Mouse (Mus musculus): ENCODE measurements around the gene Gm10134.
"Not testable (repeated sequence)": the region's sequence is repeated elsewhere in the genome, so short reads cannot be mapped to it uniquely, and the experiment has no call there.

Gm10134 gene

GRCm38 (mm10) chr2:28504676-28505075 lies 1.2 kb upstream of the Gm10134 start:
- peak; percentile 12 to 53 for DNase-seq (ENCODE audit: low spot score in 2 of 2)

GRCm38 (mm10) chr2:28506291-28506690 lies 396 bp downstream of the Gm10134 start:
- DNase-seq (ENCODE audit: low spot score in 2 of 2): peak; percentile 10 to 30

GRCm38 (mm10) chr2:28511600-28511999 lies 5.7 kb downstream of the Gm10134 start:
- DNase-seq (ENCODE audit: low spot score in 2 of 2): not testable (repeated sequence)

- DNase-seq (ENCODE audit: low spot score in 2 of 2): peak in 1 of 2 experiments; percentile 55
Observed at GRCm38 (mm10) chr2:28512798-28513401, 7.0 kb downstream of the Gm10134 start, which contains the start of gene Ralgds. Gene Ralgds, plus strand, starts transcription at chr2:28513125.

- DNase-seq (ENCODE audit: low spot score in 2 of 2): no peak
Observed at GRCm38 (mm10) chr2:28513431-28514370, 7.8 kb downstream of the Gm10134 start.

GRCm38 (mm10) chr2:28514489-28514888 lies 8.6 kb downstream of the Gm10134 start:
- DNase-seq (ENCODE audit: low spot score in 2 of 2): peak; percentile 70 to 90

GRCm38 (mm10) chr2:28517206-28517909 lies 11.5 kb downstream of the Gm10134 start:
- peak; percentile 60 to 85 for DNase-seq (ENCODE audit: low spot score in 2 of 2)

GRCm38 (mm10) chr2:28518231-28518630 lies 12.3 kb downstream of the Gm10134 start:
- DNase-seq (ENCODE audit: low spot score in 2 of 2): no peak

GRCm38 (mm10) chr2:28520581-28520980 lies 14.7 kb downstream of the Gm10134 start:
- DNase-seq (ENCODE audit: low spot score in 2 of 2): no peak

- DNase-seq (ENCODE audit: low spot score in 2 of 2): no peak
Observed at GRCm38 (mm10) chr2:28521571-28522151, 15.8 kb downstream of the Gm10134 start.

GRCm38 (mm10) chr2:28522166-28522565 lies 16.3 kb downstream of the Gm10134 start:
- no peak for DNase-seq (ENCODE audit: low spot score in 2 of 2)

GRCm38 (mm10) chr2:28523643-28524117 lies 17.8 kb downstream of the Gm10134 start:
- DNase-seq (ENCODE audit: low spot score in 2 of 2): peak; percentile 81 to 85

- no peak for DNase-seq (ENCODE audit: low spot score in 2 of 2)
Observed at GRCm38 (mm10) chr2:28524406-28524805, 18.5 kb downstream of the Gm10134 start.

- peak in 1 of 2 experiments; percentile 59 for DNase-seq (ENCODE audit: low spot score in 2 of 2)
Observed at GRCm38 (mm10) chr2:28525219-28525942, 19.5 kb downstream of the Gm10134 start.

GRCm38 (mm10) chr2:28525943-28526876 lies 20.3 kb downstream of the Gm10134 start:
- no peak for DNase-seq (ENCODE audit: low spot score in 2 of 2)

GRCm38 (mm10) chr2:28527436-28528353 lies 21.8 kb downstream of the Gm10134 start:
- no peak for DNase-seq (ENCODE audit: low spot score in 2 of 2)

- DNase-seq (ENCODE audit: low spot score in 2 of 2): no peak
Observed at GRCm38 (mm10) chr2:28528354-28528730, 22.4 kb downstream of the Gm10134 start.

- no peak for DNase-seq (ENCODE audit: low spot score in 2 of 2)
Observed at GRCm38 (mm10) chr2:28529856-28530255, 24.0 kb downstream of the Gm10134 start.

- DNase-seq (ENCODE audit: low spot score in 2 of 2): no peak
Observed at GRCm38 (mm10) chr2:28530311-28530710, 24.4 kb downstream of the Gm10134 start.
